Mouse (Mus musculus): ENCODE measurements around the gene Podxl2. TPM values are rescaled to one million over a fixed set of nuclear protein-coding genes. Genes with fewer than 3 reads are reported as not detected.

The Podxl2 gene
- 42.5 and 52.5 TPM in 2 replicates for polyA plus RNA-seq (2015; fragmentation: Nextera tagmentation; extraction: Ambion mirVana)

GRCm38 (mm10) chr6:88874868-88875508 is at the start of gene Podxl2:
Gene Podxl2 (minus strand): TSS chr6:88875044.
- H3K9ac ChIP-seq = peak within 1 kb of the TSS; percentile 83
- H3K9me3 ChIP-seq (replicated peaks) = no peaks in the 10 kb centered on the region
- H3K27me3 ChIP-seq = peaks cover 21% of the 10 kb centered on the region
- WGBS = 8% methylated on average over 60 of the region's 63 CpGs
- peaks cover 18% of the 10 kb centered on the region for H3K4me1 ChIP-seq (replicated peaks)
- no peak within 1 kb of the TSS for H3K27ac ChIP-seq
- no peaks in the 10 kb centered on the region for H3K36me3 ChIP-seq
- ATAC-seq (replicated peaks; ENCODE audit: insufficient number of reproducible peaks, insufficient read depth, low FRiP score, low read depth) = peak; percentile 77
- H3K4me2 ChIP-seq = peak within 1 kb of the TSS; percentile 99
- H3K4me3 ChIP-seq = peak within 1 kb of the TSS; percentile 83

DNA sequence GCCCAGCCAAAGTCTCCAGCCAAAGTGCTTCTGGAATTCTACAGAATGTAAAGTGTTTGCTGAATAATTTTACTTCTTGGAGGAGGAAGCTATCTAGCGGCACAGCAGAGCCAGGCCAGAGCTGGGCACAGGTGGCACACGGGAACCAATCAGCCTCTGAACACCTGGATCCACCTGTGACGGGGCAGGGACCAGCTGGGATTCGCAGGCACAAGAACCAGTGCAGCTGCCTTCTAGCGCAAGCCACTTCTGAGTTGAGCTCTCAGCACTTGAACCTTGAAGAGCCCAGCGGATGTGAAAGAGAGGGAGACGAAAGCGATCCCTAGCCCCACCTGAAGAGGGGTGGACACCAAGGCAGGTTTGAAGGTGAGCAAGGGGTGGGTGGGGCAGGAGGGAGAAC is 44.0 kb upstream of the Podxl2 start:
- WGBS = 75% methylated on average over 8 of the region's 8 CpGs

GRCm38 (mm10) chr6:88916153-88916552 is 41.3 kb upstream of the Podxl2 start:
- no peak overlapping the region for H3K27ac ChIP-seq
- H3K4me2 ChIP-seq = no peak overlapping the region
- H3K27me3 ChIP-seq = no peaks in the 10 kb centered on the region
- 71% methylated on average over 1 of the region's 1 CpGs for WGBS
- peaks cover 6% of the 10 kb centered on the region; the same call in 1 of the 2 replicates for H3K36me3 ChIP-seq
- peaks cover 24% of the 10 kb centered on the region for H3K4me1 ChIP-seq (replicated peaks)
- no peaks in the 10 kb centered on the region for H3K9me3 ChIP-seq (replicated peaks)
- ATAC-seq (replicated peaks; ENCODE audit: insufficient number of reproducible peaks, insufficient read depth, low FRiP score, low read depth) = no peak
- no peak overlapping the region for H3K9ac ChIP-seq
- H3K4me3 ChIP-seq = no peak overlapping the region

More for the DNA sequence above, 44.0 kb upstream of the Podxl2 start:
- Histone ChIP-seq H3K9ac (no peak overlapping the region), H3K27me3 (no peaks in the 10 kb centered on the region), H3K4me3 (no peak overlapping the region), H3K36me3 (no peaks in the 10 kb centered on the region), H3K9me3 (replicated peaks) (no peaks in the 10 kb centered on the region), H3K27ac (no peak overlapping the region), H3K4me1 (replicated peaks) (peaks cover 9% of the 10 kb centered on the region), H3K4me2 (no peak overlapping the region)
- no peak for ATAC-seq (replicated peaks; ENCODE audit: insufficient number of reproducible peaks, insufficient read depth, low FRiP score, low read depth)

- H3K4me2 ChIP-seq = no peak overlapping the region
- H3K36me3 ChIP-seq = peaks cover 12% of the 10 kb centered on the region; the same call in 1 of the 2 replicates
- no peak overlapping the region for H3K4me3 ChIP-seq
- no peaks in the 10 kb centered on the region for H3K27me3 ChIP-seq
- no peaks in the 10 kb centered on the region for H3K9me3 ChIP-seq (replicated peaks)
- no peak; the same call in 1 of the 2 replicates for ATAC-seq (replicated peaks; ENCODE audit: insufficient number of reproducible peaks, insufficient read depth, low FRiP score, low read depth)
- H3K27ac ChIP-seq = peak overlapping the region; percentile 20
- WGBS = 36% methylated on average over 4 of the region's 4 CpGs
- no peak overlapping the region for H3K9ac ChIP-seq
- H3K4me1 ChIP-seq (replicated peaks) = peaks cover 24% of the 10 kb centered on the region
Measured at GRCm38 (mm10) chr6:88915510-88915909, 40.7 kb upstream of the Podxl2 start.

DNA sequence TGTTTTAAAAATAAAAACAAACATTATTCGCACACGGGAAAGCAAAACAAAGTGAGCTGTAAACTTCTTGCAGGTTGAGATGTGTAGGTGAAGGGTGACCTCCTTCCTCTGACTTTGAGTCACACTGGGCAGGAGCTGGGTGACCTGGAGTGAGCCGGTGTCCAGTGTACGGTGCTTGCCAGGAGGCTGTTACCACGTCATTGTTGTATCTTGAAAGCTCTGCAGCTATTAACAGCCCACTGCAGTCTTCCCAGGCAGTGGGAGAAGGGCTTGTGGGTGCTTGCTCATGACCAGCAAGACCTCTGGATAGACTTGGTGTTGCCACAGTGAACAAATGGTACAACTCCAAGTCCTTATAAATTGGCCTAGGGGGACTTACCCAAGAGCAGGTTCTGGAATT is 40.0 kb upstream of the Podxl2 start:
- Histone ChIP-seq H3K4me1 (replicated peaks) (peaks cover 24% of the 10 kb centered on the region), H3K27ac (peak overlapping the region; percentile 20), H3K4me2 (no peak overlapping the region), H3K9me3 (replicated peaks) (no peaks in the 10 kb centered on the region), H3K27me3 (no peaks in the 10 kb centered on the region), H3K4me3 (no peak overlapping the region), H3K36me3 (peaks cover 18% of the 10 kb centered on the region; the same call in 1 of the 2 replicates), H3K9ac (no peak overlapping the region)
- no peak for ATAC-seq (replicated peaks; ENCODE audit: insufficient number of reproducible peaks, insufficient read depth, low FRiP score, low read depth)
- 44% methylated on average over 5 of the region's 5 CpGs for WGBS

DNA sequence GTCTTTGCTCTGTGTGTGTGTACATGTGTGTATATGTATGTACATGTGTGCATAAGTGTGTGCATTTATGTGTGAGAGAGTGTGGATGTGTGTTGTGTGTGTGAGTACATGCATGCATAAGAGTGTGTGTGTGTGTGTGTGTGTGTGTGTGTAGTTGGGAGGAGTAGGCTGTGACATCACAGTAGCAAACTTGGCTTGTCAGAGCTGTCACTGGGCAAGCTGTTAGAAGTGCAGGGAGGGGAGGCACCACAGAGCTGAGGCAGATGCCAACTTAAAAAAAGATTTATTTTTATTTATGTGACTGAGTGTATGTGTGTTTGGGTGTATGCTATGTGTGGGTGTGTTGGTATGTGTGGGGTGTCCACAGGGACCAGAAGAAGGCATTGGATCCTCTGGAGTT is 38.6 kb upstream of the Podxl2 start:
- 0 out of 2 replicates have a peak overlapping the region, but pooled peaks have one; percentile 47 for H3K27ac ChIP-seq
- no peaks in the 10 kb centered on the region for H3K9me3 ChIP-seq (replicated peaks)
- H3K9ac ChIP-seq = no peak overlapping the region
- no peak overlapping the region for H3K4me3 ChIP-seq
- H3K27me3 ChIP-seq = no peaks in the 10 kb centered on the region
- H3K4me2 ChIP-seq = no peak overlapping the region
- ATAC-seq (replicated peaks; ENCODE audit: insufficient number of reproducible peaks, insufficient read depth, low FRiP score, low read depth) = no peak
- peaks cover 26% of the 10 kb centered on the region; the same call in 1 of the 2 replicates for H3K36me3 ChIP-seq
- peaks cover 24% of the 10 kb centered on the region for H3K4me1 ChIP-seq (replicated peaks)

DNA sequence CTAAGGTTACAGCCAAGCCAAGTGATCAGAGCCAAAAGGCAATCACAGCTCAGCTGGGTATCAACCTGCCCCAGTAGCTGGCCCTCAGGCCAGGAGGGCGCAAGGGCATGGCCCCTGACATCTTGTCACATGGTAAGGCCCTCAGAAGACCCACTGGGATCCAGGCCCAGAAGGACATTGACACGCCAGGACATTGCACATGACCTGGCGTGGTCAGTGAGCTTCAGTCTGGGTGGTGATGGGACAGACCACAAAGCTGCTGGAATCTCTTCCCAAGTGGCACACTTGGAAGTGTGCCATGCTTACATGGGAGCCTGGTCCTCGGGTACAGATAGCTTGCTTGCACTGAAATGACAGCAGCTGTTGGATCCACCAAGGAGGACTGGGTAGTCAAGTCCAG is 38.2 kb upstream of the Podxl2 start:
- Histone ChIP-seq H3K36me3 (peaks cover 26% of the 10 kb centered on the region; the same call in 1 of the 2 replicates), H3K4me2 (no peak overlapping the region), H3K4me3 (no peak overlapping the region), H3K4me1 (replicated peaks) (peaks cover 24% of the 10 kb centered on the region), H3K27me3 (no peaks in the 10 kb centered on the region), H3K9ac (no peak overlapping the region), H3K9me3 (replicated peaks) (no peaks in the 10 kb centered on the region), H3K27ac (peak overlapping the region; percentile 47; the same call in 1 of the 2 replicates)
- 54% methylated on average over 4 of the region's 4 CpGs for WGBS
- no peak for ATAC-seq (replicated peaks; ENCODE audit: insufficient number of reproducible peaks, insufficient read depth, low FRiP score, low read depth)

DNA sequence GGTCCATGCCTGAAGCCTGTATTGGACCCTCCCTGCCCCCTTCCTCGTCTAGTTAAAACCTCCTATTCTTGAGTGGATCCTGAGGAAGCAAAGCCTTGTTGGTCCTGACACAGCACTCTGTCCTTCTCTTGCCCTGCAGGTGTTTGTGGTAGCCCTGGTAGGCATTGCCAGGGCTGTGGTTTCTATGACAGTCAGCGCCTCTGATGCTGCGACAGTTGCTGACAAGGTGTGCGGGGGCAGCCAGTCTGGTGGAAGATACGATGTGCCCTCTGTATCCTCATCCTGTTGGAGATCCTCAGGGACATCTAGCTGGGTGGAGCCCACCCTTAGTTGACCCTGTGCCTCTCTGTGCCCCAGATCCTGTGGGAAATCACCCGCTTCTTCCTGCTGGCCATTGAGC is 34.3 kb upstream of the Podxl2 start:
- Histone ChIP-seq H3K36me3 (peaks cover 26% of the 10 kb centered on the region; the same call in 1 of the 2 replicates), H3K27ac (no peak overlapping the region), H3K9me3 (replicated peaks) (no peaks in the 10 kb centered on the region), H3K4me2 (no peak overlapping the region), H3K4me1 (replicated peaks) (peaks cover 46% of the 10 kb centered on the region), H3K4me3 (no peak overlapping the region), H3K9ac (no peak overlapping the region), H3K27me3 (no peaks in the 10 kb centered on the region)
- no peak for ATAC-seq (replicated peaks; ENCODE audit: insufficient number of reproducible peaks, insufficient read depth, low FRiP score, low read depth)
- WGBS = 75% methylated on average over 6 of the region's 6 CpGs

DNA sequence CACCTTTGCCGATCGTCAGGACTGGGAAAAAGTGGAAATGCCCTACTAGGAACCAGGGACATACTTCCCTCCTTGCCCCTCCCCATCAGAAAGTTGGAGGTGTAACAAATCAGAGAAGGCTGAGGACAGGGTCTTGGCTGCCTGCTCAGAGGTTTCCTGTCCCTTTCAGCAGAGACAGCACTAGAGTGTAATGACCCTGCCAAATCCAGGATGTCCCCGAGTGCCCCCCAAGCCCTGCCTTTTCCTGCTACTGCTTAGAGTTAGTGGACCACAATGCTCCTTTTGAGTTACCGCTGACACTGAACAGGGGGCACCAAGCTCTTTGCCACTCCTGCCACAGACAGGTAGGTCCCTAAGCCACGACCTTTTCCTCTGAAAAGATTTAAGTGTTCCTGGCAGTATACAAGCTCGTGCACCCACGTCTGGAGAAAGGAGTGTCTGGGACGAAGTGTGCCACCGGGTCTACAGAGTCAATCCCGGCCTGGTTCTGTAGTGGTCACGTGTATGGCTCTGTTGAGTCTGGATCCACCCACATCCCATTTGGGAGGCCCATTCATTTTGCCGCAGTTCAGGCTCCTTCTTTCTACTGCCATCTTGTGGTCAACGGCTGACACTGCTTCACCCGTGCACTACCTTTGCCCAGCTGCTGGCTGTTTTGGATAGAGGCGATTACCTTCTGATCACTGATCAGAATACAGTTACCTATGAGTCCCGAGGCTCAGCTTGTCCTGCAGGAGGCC is 31.7 kb upstream of the Podxl2 start:
- WGBS = 18% methylated on average over 16 of the region's 16 CpGs
- 0 out of 2 replicates have a peak overlapping the region, but pooled peaks have one; percentile 4 for H3K27ac ChIP-seq
- H3K27me3 ChIP-seq = no peaks in the 10 kb centered on the region
- H3K9me3 ChIP-seq (replicated peaks) = no peaks in the 10 kb centered on the region
- peaks cover 23% of the 10 kb centered on the region; the same call in 1 of the 2 replicates for H3K36me3 ChIP-seq
- peaks cover 48% of the 10 kb centered on the region for H3K4me1 ChIP-seq (replicated peaks)
- ATAC-seq (replicated peaks; ENCODE audit: insufficient number of reproducible peaks, insufficient read depth, low FRiP score, low read depth) = 0 out of 2 replicates have a peak, but pooled peaks have one; percentile 7
- H3K9ac ChIP-seq = no peak overlapping the region
- H3K4me3 ChIP-seq = no peak overlapping the region
- H3K4me2 ChIP-seq = peak overlapping the region; percentile 18; the same call in 1 of the 2 replicates

GRCm38 (mm10) chr6:88905042-88905441 is 30.2 kb upstream of the Podxl2 start:
- no peak overlapping the region for H3K4me3 ChIP-seq
- no peak overlapping the region for H3K4me2 ChIP-seq
- no peaks in the 10 kb centered on the region for H3K9me3 ChIP-seq (replicated peaks)
- WGBS = 89% methylated on average over 7 of the region's 7 CpGs
- ATAC-seq (replicated peaks; ENCODE audit: insufficient number of reproducible peaks, insufficient read depth, low FRiP score, low read depth) = no peak
- no peak overlapping the region for H3K27ac ChIP-seq
- H3K27me3 ChIP-seq = no peaks in the 10 kb centered on the region
- no peak overlapping the region for H3K9ac ChIP-seq
- H3K4me1 ChIP-seq (replicated peaks) = peaks cover 57% of the 10 kb centered on the region
- H3K36me3 ChIP-seq = peaks cover 11% of the 10 kb centered on the region; the same call in 1 of the 2 replicates

GRCm38 (mm10) chr6:88904456-88904974 is 29.7 kb upstream of the Podxl2 start:
- WGBS = 80% methylated on average over 4 of the region's 4 CpGs
- no peaks in the 10 kb centered on the region for H3K27me3 ChIP-seq
- peaks cover 57% of the 10 kb centered on the region for H3K4me1 ChIP-seq (replicated peaks)
- H3K27ac ChIP-seq = no peak overlapping the region
- peak overlapping the region; percentile 98; the same call in 1 of the 2 replicates for H3K4me2 ChIP-seq
- no peak overlapping the region for H3K9ac ChIP-seq
- H3K36me3 ChIP-seq = peaks cover 5% of the 10 kb centered on the region; the same call in 1 of the 2 replicates
- no peak for ATAC-seq (replicated peaks; ENCODE audit: insufficient number of reproducible peaks, insufficient read depth, low FRiP score, low read depth)
- H3K4me3 ChIP-seq = no peak overlapping the region
- no peaks in the 10 kb centered on the region for H3K9me3 ChIP-seq (replicated peaks)
